Mouse (Mus musculus): Measurements from ENCODE around the gene Cradd.

The Cradd gene

GRCm38 (mm10) chr10:95278085-95278484 lies 45.8 kb downstream of the Cradd start:
- DNase-seq (ENCODE audit: extremely low read depth, low read depth, low spot score), result no peak

GRCm38 (mm10) chr10:95275488-95275887 lies 48.4 kb downstream of the Cradd start:
- no peak for DNase-seq (ENCODE audit: extremely low read depth, low read depth, low spot score)

DNA sequence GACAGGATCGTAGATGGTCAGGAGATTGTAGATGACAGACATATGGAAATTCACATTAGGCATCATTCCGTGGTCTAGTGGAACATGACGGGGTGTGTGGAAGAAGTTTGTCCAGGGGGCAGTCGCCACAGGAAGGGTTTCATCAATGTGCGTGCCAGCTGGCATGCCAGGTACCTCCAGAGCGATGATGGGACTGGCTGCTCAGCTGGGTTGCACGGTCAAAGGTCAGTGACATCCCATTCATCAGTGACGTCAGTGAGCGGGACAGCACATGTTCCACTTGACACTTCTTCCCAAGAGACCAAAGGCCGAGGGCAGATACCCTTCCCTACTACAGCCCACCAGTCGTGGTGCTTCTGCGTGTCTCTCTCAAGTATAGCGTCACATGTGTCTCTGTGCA lies 50.7 kb downstream of the Cradd start:
- DNase-seq (ENCODE audit: extremely low read depth, low read depth, low spot score), result no peak

DNA sequence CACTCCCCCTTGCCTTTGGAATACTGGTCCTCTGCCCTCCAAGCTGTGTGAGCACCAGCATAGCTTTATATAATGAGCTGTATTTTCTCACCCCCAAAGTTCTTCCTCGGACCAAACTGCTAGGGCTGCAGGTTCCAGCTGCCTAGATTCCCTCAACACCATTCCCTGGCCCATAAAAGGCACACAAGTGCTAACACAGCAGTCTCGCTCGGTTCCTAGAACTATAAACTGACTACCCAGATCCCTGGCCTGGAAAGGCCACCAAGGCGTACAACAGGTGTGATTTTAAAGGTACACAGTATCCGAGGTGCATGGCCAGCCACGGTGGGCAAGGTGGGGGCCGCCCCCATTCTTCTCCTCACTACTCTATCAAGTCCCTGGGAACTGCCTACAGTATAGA lies 54.8 kb downstream of the Cradd start:
- DNase-seq (ENCODE audit: extremely low read depth, low read depth, low spot score), result no peak

DNA sequence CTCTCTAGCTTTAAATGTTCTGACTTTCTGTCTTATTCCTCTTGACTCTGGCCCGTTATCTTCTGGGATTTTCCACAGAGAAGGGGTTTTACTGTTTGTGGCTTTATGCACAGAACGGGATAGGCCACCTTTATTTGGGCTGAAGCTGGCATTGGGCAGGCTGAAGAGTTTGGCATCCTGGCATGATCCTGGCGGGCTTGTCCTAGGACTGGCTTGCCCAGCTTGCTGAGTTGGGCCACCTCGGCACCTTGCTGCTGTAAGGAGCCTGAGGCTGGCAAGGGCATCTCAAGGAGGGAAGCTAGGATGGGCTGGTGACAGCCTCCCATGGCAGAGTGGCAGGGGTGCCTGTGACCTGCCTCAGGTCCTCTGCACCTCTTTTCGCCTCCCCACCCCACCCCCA lies 55.6 kb downstream of the Cradd start:
- DNase-seq (ENCODE audit: extremely low read depth, low read depth, low spot score), result no peak

DNA sequence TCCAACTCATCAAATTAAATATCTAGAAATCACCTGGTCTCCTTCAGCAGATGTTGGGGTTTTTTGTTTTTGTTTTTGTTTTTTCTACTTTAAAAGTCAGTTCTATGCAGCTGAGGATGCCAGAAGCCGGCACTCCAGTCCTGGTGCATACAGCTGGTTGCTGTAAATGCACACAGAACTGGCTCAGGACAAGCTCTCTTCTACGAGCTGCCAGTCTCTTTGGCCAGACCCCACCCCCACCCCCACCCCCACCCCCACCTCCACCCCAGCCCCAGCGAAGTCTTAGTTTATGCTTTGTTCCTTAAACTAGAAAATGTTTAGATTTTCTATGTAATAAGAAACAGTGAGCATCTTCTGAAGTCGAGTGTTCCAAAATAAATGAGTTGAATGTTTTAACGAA lies 57.0 kb downstream of the Cradd start:
- no peak for DNase-seq (ENCODE audit: extremely low read depth, low read depth, low spot score)

GRCm38 (mm10) chr10:95266041-95266762 lies 57.7 kb downstream of the Cradd start:
- DNase-seq (ENCODE audit: extremely low read depth, low read depth, low spot score), result no peak

GRCm38 (mm10) chr10:95265576-95265975 lies 58.4 kb downstream of the Cradd start:
- DNase-seq (ENCODE audit: extremely low read depth, low read depth, low spot score), result no peak

DNA sequence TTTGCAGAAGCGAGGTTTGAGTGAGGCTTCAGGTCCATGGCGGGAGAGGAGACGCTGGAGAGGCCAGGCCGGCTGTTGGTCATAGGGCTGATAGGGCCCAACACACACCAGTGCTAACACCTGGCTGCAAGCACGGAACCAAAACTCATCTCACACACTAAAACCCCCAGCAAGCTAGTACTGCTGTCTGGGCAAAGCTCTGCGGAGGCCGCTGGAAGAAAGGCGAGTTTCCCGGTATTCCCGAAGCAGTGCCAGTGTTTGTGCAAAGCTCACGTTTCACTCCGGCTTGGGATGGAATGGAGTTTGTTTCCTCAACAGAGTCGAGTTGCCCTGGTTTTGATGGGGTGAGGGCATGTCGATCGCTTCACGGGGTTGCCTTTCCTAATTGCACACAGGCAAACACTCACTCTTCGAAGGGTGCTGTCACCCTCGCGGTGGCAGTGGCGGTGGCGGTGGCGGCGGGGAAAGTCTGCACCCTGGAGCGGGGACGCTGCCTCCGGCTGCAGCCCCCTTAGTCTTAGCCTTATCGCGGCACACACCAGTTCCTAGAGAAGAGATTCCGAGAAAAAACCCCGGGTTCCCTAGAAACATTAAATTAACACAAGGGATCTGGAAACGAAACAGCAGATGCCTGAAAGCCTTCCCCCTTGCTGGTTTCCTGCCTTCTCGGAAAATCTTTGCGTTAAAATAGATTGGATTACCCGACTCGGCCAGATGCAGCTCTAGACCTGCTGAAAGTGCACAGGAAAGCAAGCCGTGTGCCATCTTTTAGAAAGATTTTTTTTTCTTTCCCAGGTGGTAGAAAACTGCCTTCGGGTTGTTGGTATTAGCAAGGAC lies 59.2 kb downstream of the Cradd start:
- no peak for DNase-seq (ENCODE audit: extremely low read depth, low read depth, low spot score)

- no peak for DNase-seq (ENCODE audit: extremely low read depth, low read depth, low spot score)
Observed at GRCm38 (mm10) chr10:95262388-95262787, 61.5 kb downstream of the Cradd start.

DNA sequence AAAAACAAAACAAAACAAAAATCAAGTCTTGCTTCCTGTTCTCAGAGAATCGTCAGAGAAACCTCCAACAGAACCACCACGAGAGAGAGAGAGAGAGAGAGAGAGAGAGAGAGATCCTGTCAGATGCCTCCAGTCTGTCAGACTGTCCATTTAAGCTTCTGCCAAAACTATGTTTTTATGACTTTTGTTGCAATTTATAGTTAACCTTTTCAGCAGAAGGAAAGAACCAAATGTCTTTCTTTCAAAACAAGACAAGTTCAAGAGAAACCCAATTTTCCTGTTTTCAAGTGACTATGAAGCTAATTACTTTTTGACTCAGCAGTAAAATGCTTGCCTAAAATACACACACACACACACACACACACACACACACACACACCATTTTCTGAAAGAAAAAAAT lies 62.7 kb downstream of the Cradd start:
- no peak for DNase-seq (ENCODE audit: extremely low read depth, low read depth, low spot score)

DNA sequence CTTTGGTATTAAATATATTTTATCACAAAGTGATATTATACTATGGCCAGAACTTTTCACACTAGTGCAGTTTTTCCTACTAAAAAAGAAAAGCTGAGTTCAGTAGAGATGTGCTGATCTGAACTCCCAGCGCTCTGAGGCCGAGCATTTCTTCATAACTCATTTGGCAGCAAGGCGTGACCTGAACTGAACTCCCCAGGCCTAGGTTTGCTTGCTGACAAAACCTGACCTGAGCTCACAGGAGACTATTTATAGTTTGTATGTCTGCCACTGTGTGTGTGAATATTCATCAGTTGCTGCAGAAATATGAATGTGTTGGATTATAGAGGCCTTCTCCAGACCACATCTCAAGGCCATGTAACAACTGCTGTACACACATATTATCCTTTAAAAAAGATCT lies 63.5 kb downstream of the Cradd start:
- no peak for DNase-seq (ENCODE audit: extremely low read depth, low read depth, low spot score)

DNA sequence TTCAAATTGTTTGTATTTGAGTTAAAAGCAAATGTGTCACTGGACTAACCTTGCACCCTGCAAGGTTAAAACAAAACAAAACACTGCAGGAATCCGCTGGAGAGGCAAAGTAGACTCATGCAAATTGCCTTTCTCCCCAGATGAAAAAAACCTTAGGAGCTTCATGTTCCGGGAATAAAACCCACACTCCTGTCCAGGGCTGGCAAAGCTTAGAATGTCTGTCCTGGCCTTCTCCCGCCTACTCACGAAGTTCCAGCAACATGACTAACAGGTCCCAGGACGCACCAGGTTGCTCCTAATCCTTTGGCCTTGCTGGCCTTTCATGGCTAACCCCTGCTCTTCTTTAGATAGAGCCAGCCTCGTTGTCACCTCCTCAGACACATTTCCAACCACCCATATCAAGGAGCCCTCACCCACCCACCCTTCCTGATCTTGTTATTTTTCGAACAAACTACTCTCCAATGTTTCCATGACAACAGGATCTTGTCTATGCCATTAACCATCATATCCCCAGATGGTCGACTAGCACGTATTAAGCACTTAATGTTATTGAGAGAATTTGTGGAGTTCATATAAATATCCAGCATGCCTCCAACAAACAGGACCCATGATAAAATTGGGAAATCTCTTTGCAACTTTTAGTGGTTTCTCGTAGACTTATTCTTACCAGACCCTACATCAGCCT lies 65.3 kb downstream of the Cradd start:
- DNase-seq (ENCODE audit: extremely low read depth, low read depth, low spot score), result peak; percentile 43

DNA sequence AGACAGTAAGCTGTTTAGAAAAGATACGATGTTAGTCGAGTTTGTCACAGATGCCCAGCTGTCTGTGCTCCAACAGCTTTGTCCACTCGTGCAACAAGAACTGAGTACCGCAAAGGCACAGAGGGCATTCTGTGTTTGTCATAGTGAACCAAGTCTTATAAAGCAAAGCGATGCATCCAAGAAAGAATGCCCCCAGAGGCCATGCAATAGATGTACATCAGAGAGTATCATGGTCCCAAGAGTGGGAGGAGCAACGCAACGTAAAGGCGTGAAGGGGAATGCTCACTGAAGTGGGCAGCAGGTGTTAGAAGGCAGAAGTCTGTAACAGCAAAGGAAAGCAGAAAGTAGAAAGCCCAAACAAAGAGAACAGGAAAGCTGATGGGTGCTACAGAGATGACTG lies 66.0 kb downstream of the Cradd start:
- no peak for DNase-seq (ENCODE audit: extremely low read depth, low read depth, low spot score)

DNA sequence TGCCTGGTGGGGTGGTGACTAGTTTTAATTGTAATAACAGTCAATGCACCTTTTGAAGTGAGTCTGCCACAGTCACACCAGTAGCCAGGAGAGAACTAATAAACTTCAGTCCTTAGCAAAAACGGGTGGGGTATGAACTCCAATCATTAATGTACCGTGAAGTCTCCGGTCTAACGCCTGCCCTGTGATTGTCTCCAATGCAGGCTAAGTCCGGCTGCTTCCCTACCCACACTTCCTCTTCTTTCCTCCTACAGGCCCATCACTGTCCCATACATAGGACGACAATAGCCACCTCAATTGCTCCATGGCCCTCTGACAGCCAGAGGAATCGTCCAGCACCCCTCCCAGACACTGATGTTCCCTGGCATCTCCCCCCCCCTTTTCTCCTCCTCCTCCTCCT lies 67.8 kb downstream of the Cradd start:
- no peak for DNase-seq (ENCODE audit: extremely low read depth, low read depth, low spot score)

GRCm38 (mm10) chr10:95255018-95255680 lies 68.8 kb downstream of the Cradd start:
- no peak for DNase-seq (ENCODE audit: extremely low read depth, low read depth, low spot score)

DNA sequence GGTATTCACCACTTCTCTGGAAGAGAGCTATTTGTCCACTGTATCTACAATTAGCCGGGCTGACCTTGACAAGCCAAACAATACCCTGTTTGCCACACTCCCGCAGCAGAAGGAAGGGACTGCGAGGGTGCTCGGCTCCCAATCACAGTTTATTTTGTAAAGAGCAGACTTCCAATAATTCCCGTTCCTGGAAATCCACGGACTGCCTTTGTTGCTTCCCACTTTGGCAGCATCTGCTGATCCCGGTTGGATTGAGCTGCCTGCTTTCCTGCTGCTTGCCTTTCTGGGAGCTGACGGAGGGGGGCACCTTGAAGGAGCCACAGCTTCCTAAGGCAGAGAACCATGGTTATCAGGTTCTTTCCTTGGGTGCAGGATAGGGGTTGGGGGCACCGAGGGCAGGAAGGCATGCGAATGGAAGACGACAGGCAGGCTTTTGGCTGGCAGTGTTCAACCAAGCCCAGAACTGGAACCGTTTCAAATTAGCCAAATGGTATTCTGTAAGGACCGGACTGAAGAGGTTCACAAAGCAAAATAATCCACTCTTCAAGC lies 69.4 kb downstream of the Cradd start:
- no peak for DNase-seq (ENCODE audit: extremely low read depth, low read depth, low spot score)

- no peak for DNase-seq (ENCODE audit: extremely low read depth, low read depth, low spot score)
Observed at GRCm38 (mm10) chr10:95254046-95254445, 69.9 kb downstream of the Cradd start.

DNA sequence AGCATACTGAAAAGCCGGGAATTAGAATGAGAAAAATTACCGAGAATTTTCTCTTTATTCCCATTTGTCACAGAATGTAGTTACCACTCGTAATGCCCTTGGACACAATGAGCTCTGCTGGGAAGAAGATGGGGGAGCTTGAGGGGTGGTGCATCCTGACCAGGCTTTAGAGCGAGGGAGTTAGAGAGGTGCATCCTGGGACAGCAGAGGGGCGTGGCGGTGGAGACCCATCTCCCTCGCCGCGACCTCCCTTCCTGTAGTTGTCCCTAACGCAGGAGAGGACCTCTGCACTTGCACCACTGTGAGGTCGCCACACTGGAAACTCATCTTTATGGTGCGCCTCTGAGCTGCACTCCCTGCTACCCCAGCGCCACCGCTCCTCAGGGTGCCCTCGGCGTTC lies 72.3 kb downstream of the Cradd start:
- no peak for DNase-seq (ENCODE audit: extremely low read depth, low read depth, low spot score)

DNA sequence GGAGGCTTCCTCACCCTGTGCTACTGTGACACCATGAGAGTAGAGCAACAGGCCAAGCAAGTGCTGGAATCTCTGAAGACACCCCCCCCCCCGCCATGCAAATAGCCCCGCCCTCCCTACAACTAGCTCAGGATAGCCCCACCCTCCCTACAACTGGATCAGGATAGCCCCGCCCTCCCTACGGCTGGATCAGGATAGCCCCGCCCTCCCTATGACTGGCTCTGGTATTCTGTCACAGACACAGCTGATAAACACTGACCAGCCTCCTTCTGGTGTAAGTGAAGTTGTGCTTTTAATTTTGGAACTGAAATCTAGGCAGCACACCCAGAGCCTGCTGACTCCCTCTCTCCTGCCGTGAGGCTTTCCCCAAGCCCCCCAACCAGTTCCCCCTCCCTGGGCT lies 75.6 kb downstream of the Cradd start:
- no peak for DNase-seq (ENCODE audit: extremely low read depth, low read depth, low spot score)

GRCm38 (mm10) chr10:95246696-95247095 lies 77.2 kb downstream of the Cradd start:
- DNase-seq (ENCODE audit: extremely low read depth, low read depth, low spot score), result no peak
